Mouse (Mus musculus): ENCODE measurements at regions not wholly inside any gene's neighbourhood (a gene's known extent, or its start where the extent isn't known, plus 50 kb on each side); places are given as distances from the start of the nearest gene placed in this dataset.

DNA sequence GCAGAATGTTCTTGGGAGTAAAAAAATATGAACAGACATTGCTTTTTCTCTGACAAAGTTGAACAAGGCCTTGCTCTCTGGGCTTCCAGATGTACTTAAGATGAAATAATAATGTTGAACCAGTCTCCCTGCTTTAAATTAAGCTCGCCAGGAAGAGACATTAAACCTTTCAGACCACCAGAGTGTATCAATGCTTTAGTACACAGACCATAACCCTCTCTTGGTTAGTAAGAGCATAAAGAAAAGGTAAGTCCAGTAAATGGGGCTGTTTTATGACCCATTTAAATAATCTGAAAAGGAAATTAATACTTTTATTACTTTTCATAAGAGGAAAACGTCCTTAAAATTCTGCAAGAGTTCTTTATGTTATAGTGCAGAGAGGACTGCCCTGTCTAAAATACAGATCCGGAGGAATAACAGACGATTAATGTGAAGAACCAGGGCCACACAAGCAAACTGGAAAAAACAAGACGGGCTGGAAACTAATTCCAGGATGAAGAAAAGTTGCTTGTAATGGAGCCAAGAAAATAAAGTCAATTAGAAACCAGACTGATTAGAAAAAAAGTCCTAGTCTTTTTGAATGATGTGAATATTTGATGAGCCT lies 74.4 kb downstream of the Mettl11b start:
- intact Hi-C loops (cut with DNase I): no loop called here
- no peak for DNase-seq (ENCODE audit: low spot score in 2 of 2)

GRCm38 (mm10) chr1:163642091-163642490 lies 82.9 kb downstream of the Mettl11b start:
- DNase-seq (ENCODE audit: low spot score in 2 of 2): no peak
- intact Hi-C loops (cut with DNase I): no loop called here

DNA sequence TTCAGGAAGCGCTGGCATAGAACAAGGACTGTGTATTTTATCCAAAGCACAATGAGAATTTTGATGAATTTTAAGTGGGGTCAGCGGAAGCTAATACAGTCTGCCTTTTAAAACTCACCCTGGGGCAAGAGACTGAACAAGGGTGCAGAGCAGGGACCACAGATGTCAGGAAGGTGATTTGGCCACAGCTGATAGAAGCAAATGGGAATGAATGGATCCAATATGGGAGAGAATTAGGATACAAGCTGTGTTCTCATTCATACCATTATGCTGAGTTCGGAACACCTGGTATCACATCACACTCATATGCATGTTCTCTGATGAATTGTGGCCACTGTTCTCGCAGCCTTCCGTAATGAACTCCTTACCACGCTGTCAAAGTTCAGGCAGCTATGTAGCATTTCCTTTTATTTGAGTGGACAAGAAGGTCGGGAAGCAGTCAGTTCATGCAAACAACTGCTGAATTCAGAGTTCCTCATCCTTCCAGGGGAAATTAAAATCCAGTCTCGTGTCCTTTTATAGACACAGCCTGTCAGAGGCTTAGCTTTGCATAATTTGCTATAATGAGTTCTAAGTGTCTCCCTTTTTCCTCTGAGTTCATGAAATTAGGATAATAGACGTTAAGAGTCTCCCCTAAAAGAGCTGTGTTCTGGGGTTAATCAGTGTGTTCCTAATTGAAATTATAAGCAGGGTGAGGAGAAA lies 84.4 kb downstream of the Mettl11b start:
- intact Hi-C loops (cut with DNase I): no loop called here
- peak in 1 of 2 experiments; percentile 5 for DNase-seq (ENCODE audit: low spot score in 2 of 2)

GRCm38 (mm10) chr1:163630291-163630812 lies 94.7 kb downstream of the Mettl11b start:
- no peak for DNase-seq (ENCODE audit: low spot score in 2 of 2)
- intact Hi-C loops (cut with DNase I): no loop called here

- DNase-seq (ENCODE audit: low spot score in 2 of 2): no peak
- intact Hi-C loops (cut with DNase I): no loop called here
Measured at GRCm38 (mm10) chr1:163624887-163625286, 100.1 kb downstream of the Mettl11b start.

DNA sequence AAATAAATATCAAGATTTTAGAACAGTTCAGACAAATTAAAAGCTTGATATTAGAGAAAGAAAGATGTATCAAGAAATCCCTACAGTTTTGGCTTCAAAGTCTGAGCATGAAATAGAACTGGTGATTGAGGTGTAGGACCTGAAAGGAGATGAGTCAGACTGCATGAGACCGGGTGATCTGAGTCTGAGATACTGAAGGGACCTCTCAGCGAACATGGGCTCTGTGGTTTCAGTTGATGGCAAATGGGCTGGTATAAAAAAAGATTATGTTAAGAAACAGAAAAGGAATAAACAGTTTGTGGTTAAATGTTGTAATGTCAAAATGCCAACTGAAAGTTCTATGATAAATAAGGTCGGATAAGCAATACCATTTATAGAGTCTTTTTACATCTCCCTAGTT lies 103.7 kb downstream of the Mettl11b start:
- intact Hi-C loops (cut with DNase I): no loop called here
- no peak for DNase-seq (ENCODE audit: low spot score in 2 of 2)

DNA sequence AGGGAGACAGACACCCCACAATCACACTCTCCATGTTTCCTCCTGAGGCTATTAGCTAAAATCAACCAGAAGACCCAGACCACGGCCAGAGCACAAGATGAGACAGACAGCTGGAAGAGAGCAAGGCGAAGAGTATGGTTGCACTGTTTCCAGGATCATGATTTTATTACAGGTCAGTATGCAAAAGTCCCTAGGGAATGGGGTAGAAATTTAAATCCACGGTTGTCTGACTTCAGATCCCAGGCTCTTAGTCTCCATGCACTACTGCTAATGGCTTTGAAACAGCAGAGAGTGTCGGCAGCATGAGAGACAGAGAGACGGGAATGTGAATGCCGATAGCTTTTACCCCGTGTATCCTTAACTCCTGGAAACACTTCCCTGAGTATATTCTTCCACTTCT lies 105.2 kb downstream of the Mettl11b start:
- intact Hi-C loops (cut with DNase I): no loop called here
- DNase-seq (ENCODE audit: low spot score in 2 of 2): no peak

DNA sequence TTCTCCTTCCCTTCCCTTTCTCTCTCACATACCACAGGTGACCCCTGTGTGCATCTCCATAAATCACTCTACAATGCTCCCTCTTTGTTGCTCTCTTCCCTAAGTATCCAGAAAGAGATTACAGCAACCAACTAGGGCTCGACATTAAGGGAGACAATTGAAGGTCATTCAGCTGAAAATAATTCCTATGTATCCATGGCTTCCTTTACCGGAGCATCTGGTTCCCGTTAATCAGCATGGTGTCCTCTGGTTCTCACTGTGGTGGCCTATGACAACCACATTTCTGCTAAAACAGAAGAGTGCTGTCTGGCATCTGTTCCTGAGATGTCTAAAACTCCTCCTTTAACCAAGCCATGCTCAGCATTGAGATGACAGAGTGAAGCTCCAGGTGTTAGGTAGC lies 106.9 kb downstream of the Mettl11b start:
- intact Hi-C loops (cut with DNase I): no loop called here
- no peak for DNase-seq (ENCODE audit: low spot score in 2 of 2)

DNA sequence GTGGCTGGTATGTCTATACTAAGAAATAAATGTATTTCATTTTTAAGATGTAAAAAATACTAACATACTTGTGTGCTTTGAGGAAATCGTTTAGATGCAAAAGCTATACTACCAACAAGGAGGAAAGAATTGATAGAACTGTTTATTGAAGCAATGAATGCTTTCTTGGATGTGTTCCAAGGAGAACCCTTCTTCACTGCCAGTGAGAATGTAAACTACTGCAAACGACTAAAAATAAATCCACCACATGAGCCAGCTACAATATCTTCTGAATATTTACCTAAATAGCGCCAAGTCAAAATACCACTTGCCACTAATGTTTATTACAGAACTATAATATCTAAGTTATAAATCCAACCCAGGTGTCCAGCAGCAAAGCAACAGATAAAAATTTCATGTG lies 108.4 kb downstream of the Mettl11b start:
- intact Hi-C loops (cut with DNase I): no loop called here
- no peak for DNase-seq (ENCODE audit: low spot score in 2 of 2)

GRCm38 (mm10) chr1:163608429-163608828 lies 116.6 kb downstream of the Mettl11b start:
- no peak for DNase-seq (ENCODE audit: low spot score in 2 of 2)

GRCm38 (mm10) chr1:163607701-163608100 lies 117.3 kb downstream of the Mettl11b start:
- DNase-seq (ENCODE audit: low spot score in 2 of 2): no peak
- intact Hi-C loops (cut with DNase I): no loop called here

More at GRCm38 (mm10) chr1:163608429-163608828, 116.6 kb downstream of the Mettl11b start:
- intact Hi-C loops (cut with DNase I): no loop called here

GRCm38 (mm10) chr1:163599926-163600890 lies 124.8 kb downstream of the Mettl11b start:
- no peak for DNase-seq (ENCODE audit: low spot score in 2 of 2)
- intact Hi-C loops (cut with DNase I): no loop called here

DNA sequence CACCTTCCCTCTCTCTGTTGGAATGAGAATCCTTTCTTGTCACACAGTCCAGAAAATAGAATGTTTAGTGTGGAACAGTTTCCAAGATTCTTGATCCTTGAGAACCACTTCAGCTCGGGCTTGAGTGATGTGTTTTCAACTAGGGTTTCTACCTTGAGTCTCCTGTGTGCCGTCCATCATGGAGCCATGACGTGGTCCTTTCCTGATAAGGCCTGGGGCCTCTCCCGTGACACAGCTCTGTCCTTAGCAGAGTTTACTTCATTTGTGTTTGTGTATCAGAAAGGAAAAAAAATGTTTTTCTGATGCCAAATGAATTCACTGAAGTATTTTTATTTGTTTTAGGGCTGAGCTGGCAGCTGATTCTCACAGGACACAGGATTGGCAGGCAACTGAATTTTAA lies 148.6 kb downstream of the Mettl11b start:
- DNase-seq (ENCODE audit: low spot score in 2 of 2): no peak
- intact Hi-C loops (cut with DNase I): no loop called here

- DNase-seq (ENCODE audit: low spot score in 2 of 2): no peak
- intact Hi-C loops (cut with DNase I): no loop called here
Measured at GRCm38 (mm10) chr1:163575593-163575992, 149.4 kb downstream of the Mettl11b start.

- no peak for DNase-seq (ENCODE audit: low spot score in 2 of 2)
- intact Hi-C loops (cut with DNase I): no loop called here
Measured at GRCm38 (mm10) chr1:163574409-163575161, 150.4 kb downstream of the Mettl11b start.

- DNase-seq (ENCODE audit: low spot score in 2 of 2): no peak
- intact Hi-C loops (cut with DNase I): no loop called here
Measured at GRCm38 (mm10) chr1:163573533-163573932, 151.5 kb downstream of the Mettl11b start.

DNA sequence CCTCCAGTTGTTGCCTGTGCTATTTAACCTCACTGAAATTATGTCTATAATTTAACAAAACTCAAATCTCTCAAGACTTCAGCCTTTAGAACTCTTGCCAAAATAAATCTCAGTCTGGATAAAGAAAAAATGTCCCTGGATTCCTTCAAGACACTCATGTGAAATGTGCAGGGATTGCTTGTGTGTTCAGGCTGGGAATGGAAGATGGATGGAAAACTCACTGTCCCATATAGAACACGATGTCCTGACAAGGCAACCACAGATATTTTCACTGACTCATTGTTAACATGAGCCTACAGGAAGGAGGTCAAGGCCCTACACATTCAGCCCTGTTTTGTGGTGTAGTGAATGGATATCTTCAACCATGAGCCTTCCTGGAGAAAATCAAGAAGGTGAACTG lies 160.3 kb upstream of the Gorab start:
- no peak for DNase-seq (ENCODE audit: low spot score in 2 of 2)
- intact Hi-C loops (cut with DNase I): no loop called here

- no peak for DNase-seq (ENCODE audit: low spot score in 2 of 2)
- intact Hi-C loops (cut with DNase I): no loop called here
Measured at GRCm38 (mm10) chr1:163563064-163563463, 159.6 kb upstream of the Gorab start.

GRCm38 (mm10) chr1:163562166-163562733 lies 158.8 kb upstream of the Gorab start:
- intact Hi-C loops (cut with DNase I): no loop called here
- no peak for DNase-seq (ENCODE audit: low spot score in 2 of 2)

All from left cerebral cortex, postnatal 14 days (tissue).